Mouse (Mus musculus): ENCODE measurements at regions not wholly inside any gene's neighbourhood (a gene's known extent, or its start where the extent isn't known, plus 50 kb on each side); places are given as distances from the start of the nearest gene placed in this dataset.
"Not testable (repeated sequence)": the region's sequence is repeated elsewhere in the genome, so short reads cannot be mapped to it uniquely, and the experiment has no call there.

GRCm38 (mm10) chr10:55485396-55486025, 621.2 kb upstream of the Msl3l2 start:
- not testable (repeated sequence) for H3K9me3 ChIP-seq (ENCODE audit: low read length); H3K27me3 ChIP-seq (ENCODE audit: insufficient read depth, low read length); H3K4me1 ChIP-seq (replicated peaks; ENCODE audit: low read depth, low read length); H3K4me3 ChIP-seq (replicated peaks; ENCODE audit: low read length); H3K36me3 ChIP-seq (ENCODE audit: insufficient read depth, low read length)

- no peak for TF ChIP-seq NANOG (IDR thresholded peaks at IDR 0.05; ENCODE audit: borderline replicate concordance, low read length)
- TF ChIP-seq CTCF (conservative IDR thresholded peaks at IDR 0.05; ENCODE audit: low read length) = no peak
- no peak for TF ChIP-seq POU5F1 (IDR thresholded peaks at IDR 0.05; ENCODE audit: borderline replicate concordance, low read length)
- Histone ChIP-seq H3K27me3 (ENCODE audit: insufficient read depth, low read length) (no peaks in the 10 kb centered on the region), H3K9me3 (ENCODE audit: low read length) (no peaks in the 10 kb centered on the region), H3K4me1 (replicated peaks; ENCODE audit: low read depth, low read length) (no peaks in the 10 kb centered on the region), H3K36me3 (ENCODE audit: insufficient read depth, low read length) (no peaks in the 10 kb centered on the region), H3K4me3 (replicated peaks; ENCODE audit: low read length) (no peak overlapping the region)
Observed at GRCm38 (mm10) chr10:55522706-55523105, 584.0 kb upstream of the Msl3l2 start.

GRCm38 (mm10) chr10:55537410-55537809, 569.3 kb upstream of the Msl3l2 start:
- Histone ChIP-seq H3K4me3 (replicated peaks; ENCODE audit: low read length) (no peak overlapping the region), H3K4me1 (replicated peaks; ENCODE audit: low read depth, low read length) (peaks cover 7% of the 10 kb centered on the region), H3K36me3 (ENCODE audit: insufficient read depth, low read length) (no peaks in the 10 kb centered on the region), H3K9me3 (ENCODE audit: low read length) (no peaks in the 10 kb centered on the region), H3K27me3 (ENCODE audit: insufficient read depth, low read length) (peaks cover 19% of the 10 kb centered on the region)
- TF ChIP-seq NANOG (IDR thresholded peaks at IDR 0.05; ENCODE audit: borderline replicate concordance, low read length) (peak; percentile 99), CTCF (conservative IDR thresholded peaks at IDR 0.05; ENCODE audit: low read length) (no peak), POU5F1 (IDR thresholded peaks at IDR 0.05; ENCODE audit: borderline replicate concordance, low read length) (peak; percentile 35; the same call in 1 of the 2 replicates)

- H3K4me3 ChIP-seq (replicated peaks; ENCODE audit: low read length) = no peak overlapping the region
- H3K9me3 ChIP-seq (ENCODE audit: low read length) = peaks cover 9% of the 10 kb centered on the region
- H3K27me3 ChIP-seq (ENCODE audit: insufficient read depth, low read length) = no peaks in the 10 kb centered on the region
- no peaks in the 10 kb centered on the region for H3K36me3 ChIP-seq (ENCODE audit: insufficient read depth, low read length)
- no peaks in the 10 kb centered on the region for H3K4me1 ChIP-seq (replicated peaks; ENCODE audit: low read depth, low read length)
- TF ChIP-seq CTCF (conservative IDR thresholded peaks at IDR 0.05; ENCODE audit: low read length) = no peak
- no peak for TF ChIP-seq NANOG (IDR thresholded peaks at IDR 0.05; ENCODE audit: borderline replicate concordance, low read length)
- no peak for TF ChIP-seq POU5F1 (IDR thresholded peaks at IDR 0.05; ENCODE audit: borderline replicate concordance, low read length)
Observed at GRCm38 (mm10) chr10:55546441-55547430, 560.0 kb upstream of the Msl3l2 start.

- H3K4me1 ChIP-seq (replicated peaks; ENCODE audit: low read depth, low read length) = no peaks in the 10 kb centered on the region
Observed at GRCm38 (mm10) chr10:55564961-55565360, 541.8 kb upstream of the Msl3l2 start.

GRCm38 (mm10) chr10:55572689-55573088, 534.0 kb upstream of the Msl3l2 start:
- H3K27me3 ChIP-seq (ENCODE audit: insufficient read depth, low read length) = no peaks in the 10 kb centered on the region
- no peaks in the 10 kb centered on the region for H3K9me3 ChIP-seq (ENCODE audit: low read length)
- no peaks in the 10 kb centered on the region for H3K4me1 ChIP-seq (replicated peaks; ENCODE audit: low read depth, low read length)
- H3K4me3 ChIP-seq (replicated peaks; ENCODE audit: low read length) = no peak overlapping the region
- TF ChIP-seq CTCF (conservative IDR thresholded peaks at IDR 0.05; ENCODE audit: low read length) (no peak), POU5F1 (IDR thresholded peaks at IDR 0.05; ENCODE audit: borderline replicate concordance, low read length) (no peak), NANOG (IDR thresholded peaks at IDR 0.05; ENCODE audit: borderline replicate concordance, low read length) (no peak)
- no peaks in the 10 kb centered on the region for H3K36me3 ChIP-seq (ENCODE audit: insufficient read depth, low read length)

More at GRCm38 (mm10) chr10:55564961-55565360, 541.8 kb upstream of the Msl3l2 start:
- no peaks in the 10 kb centered on the region for H3K27me3 ChIP-seq (ENCODE audit: insufficient read depth, low read length)
- H3K4me3 ChIP-seq (replicated peaks; ENCODE audit: low read length) = no peak overlapping the region
- TF ChIP-seq NANOG (IDR thresholded peaks at IDR 0.05; ENCODE audit: borderline replicate concordance, low read length) (no peak), POU5F1 (IDR thresholded peaks at IDR 0.05; ENCODE audit: borderline replicate concordance, low read length) (no peak), CTCF (conservative IDR thresholded peaks at IDR 0.05; ENCODE audit: low read length) (no peak)
- no peaks in the 10 kb centered on the region for H3K9me3 ChIP-seq (ENCODE audit: low read length)
- no peaks in the 10 kb centered on the region for H3K36me3 ChIP-seq (ENCODE audit: insufficient read depth, low read length)

- H3K9me3 ChIP-seq (ENCODE audit: low read length) = no peaks in the 10 kb centered on the region
- no peak for TF ChIP-seq NANOG (IDR thresholded peaks at IDR 0.05; ENCODE audit: borderline replicate concordance, low read length)
- TF ChIP-seq CTCF (conservative IDR thresholded peaks at IDR 0.05; ENCODE audit: low read length) = no peak
- TF ChIP-seq POU5F1 (IDR thresholded peaks at IDR 0.05; ENCODE audit: borderline replicate concordance, low read length) = no peak
- no peak overlapping the region for H3K4me3 ChIP-seq (replicated peaks; ENCODE audit: low read length)
- no peaks in the 10 kb centered on the region for H3K36me3 ChIP-seq (ENCODE audit: insufficient read depth, low read length)
- H3K27me3 ChIP-seq (ENCODE audit: insufficient read depth, low read length) = no peaks in the 10 kb centered on the region
- H3K4me1 ChIP-seq (replicated peaks; ENCODE audit: low read depth, low read length) = no peaks in the 10 kb centered on the region
Observed at GRCm38 (mm10) chr10:55591013-55591412, 515.7 kb upstream of the Msl3l2 start.

GRCm38 (mm10) chr10:55591896-55592295, 514.8 kb upstream of the Msl3l2 start:
- Histone ChIP-seq H3K9me3 (ENCODE audit: low read length) (no peaks in the 10 kb centered on the region), H3K36me3 (ENCODE audit: insufficient read depth, low read length) (no peaks in the 10 kb centered on the region), H3K4me1 (replicated peaks; ENCODE audit: low read depth, low read length) (no peaks in the 10 kb centered on the region), H3K27me3 (ENCODE audit: insufficient read depth, low read length) (no peaks in the 10 kb centered on the region), H3K4me3 (replicated peaks; ENCODE audit: low read length) (no peak overlapping the region)
- TF ChIP-seq NANOG (IDR thresholded peaks at IDR 0.05; ENCODE audit: borderline replicate concordance, low read length) (no peak), POU5F1 (IDR thresholded peaks at IDR 0.05; ENCODE audit: borderline replicate concordance, low read length) (no peak), CTCF (conservative IDR thresholded peaks at IDR 0.05; ENCODE audit: low read length) (no peak)
